Mouse (Mus musculus): ENCODE data around the gene Kctd15.
A peak's percentile ranks its signal among the peaks of the same experiment; 100 is the strongest.

The Kctd15 gene

DNA sequence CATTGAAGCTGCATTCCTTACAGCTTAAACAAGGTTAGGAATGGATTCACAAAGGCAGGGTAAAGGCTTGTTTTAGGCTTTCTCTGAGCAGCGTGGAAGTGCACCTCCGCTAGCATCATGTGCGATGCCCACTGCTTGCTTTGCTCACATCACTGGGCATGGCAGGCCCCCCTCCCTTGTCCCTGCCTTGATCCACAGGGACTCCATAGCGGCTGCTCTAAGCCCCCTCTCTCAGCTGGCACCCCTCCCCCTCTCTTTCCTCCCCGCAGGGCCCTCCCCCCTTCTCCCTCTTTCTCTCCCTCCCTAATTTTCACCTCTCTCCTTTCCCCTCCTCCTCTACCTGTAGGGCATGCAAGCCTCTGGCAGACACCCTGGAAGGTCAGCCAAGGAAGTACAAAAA is 5.7 kb upstream of the Kctd15 start:
- DNase-seq: no peak

DNA sequence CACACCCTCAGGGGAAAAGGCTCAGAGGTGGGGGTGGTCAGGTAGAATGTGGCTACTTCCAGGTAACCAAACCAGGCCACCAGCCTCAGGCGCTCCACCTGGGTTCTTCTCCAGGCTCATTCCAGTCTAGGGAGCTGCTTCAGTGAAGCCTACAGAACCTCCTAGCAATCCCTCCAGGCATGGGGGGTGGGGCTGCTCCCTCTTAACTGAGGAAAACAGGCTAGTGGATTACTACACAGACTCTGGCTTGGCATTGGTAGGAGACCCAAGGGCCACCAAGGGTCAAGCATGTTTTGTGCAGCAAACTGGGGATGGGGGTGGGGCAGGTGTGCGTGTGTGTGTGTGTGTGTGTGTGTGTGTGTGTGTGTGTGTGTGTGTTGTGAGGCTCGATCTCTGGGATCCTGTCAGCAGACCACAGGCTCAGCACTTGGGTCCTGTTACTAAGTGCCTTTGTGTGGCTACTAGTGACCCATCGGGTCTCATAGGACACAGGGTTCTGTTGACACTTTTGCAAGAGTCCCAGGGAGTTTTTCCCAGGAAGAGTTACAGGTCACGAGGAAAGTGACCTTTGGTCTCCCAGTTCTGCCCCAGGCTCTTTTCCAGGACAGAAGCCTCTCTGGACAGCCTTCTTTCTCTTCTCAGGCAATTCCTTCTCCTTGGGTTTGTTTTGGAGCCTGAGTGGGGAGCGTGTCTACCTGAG is 3.0 kb upstream of the Kctd15 start:
- DNase-seq: no peak

DNA sequence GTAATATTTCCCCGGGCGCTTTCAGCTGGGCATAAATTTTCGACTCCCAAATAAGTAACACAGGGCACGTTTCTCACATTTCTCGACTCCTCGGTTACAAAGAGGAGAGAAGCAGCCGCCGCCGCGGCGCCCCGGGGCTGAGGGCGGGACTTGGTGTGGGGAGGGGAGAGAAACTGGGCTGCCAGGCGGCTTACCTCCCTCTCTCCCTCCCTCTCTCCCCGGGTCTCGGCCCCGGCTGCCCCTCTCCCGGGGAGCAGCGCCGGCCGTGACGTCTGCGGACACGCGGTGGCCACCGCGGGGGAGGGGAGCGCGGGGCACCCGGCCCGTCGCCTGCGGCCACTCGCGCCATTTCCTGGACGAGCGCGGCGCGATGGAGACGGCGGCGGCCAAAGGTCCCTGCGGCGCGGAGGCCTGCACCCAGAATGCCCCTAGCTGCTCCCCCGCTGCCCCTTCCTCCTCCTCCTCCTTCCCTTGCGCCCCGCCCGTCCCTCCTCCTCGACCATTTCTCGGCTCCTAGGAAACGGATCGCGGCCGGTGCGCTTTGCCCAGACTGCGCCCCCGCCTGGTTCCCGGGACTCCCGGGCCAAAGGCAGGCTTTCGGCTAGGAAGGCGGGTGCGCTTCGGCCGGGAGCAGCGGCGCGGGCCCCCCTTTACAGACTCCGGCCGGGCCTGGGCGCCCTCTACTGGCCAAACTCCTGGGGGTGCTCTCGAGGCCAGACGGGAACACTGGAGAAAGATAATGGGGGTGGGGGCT is 1.3 kb downstream of the Kctd15 start:
- peak; percentile 93 for DNase-seq

DNA sequence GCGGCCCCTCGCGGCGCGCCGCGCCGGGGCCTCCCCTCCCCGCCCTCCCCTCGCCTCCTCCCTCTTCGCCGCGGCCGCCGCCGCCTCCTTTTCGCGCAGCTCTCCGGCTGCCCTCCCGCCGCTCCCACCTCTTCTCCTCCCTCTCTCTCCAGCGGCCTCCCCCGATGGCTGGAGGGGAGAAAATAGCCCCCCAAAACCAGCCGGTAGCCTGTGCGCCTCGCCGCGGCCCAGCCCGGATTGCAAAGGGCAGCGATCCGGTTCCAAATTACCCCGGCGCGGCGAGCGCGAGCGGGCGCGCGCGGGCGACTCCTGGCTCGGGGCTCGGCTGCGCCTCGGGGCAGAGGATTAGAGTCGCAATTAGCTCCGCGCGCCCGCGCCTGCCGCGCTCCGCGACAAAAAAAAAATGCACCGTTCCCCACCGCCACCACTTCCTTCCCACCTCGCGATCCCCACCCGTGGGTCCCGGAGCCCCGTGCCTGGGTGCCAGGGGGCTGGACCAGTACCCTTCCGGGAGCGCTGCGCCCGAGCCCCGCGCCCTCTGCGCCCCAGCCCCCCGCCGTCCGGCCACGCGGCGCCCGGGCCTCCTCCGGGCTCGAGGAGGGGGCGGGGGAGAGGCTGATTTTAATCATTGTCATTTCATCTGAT is 2.0 kb downstream of the Kctd15 start:
- peak; percentile 50 for DNase-seq

DNA sequence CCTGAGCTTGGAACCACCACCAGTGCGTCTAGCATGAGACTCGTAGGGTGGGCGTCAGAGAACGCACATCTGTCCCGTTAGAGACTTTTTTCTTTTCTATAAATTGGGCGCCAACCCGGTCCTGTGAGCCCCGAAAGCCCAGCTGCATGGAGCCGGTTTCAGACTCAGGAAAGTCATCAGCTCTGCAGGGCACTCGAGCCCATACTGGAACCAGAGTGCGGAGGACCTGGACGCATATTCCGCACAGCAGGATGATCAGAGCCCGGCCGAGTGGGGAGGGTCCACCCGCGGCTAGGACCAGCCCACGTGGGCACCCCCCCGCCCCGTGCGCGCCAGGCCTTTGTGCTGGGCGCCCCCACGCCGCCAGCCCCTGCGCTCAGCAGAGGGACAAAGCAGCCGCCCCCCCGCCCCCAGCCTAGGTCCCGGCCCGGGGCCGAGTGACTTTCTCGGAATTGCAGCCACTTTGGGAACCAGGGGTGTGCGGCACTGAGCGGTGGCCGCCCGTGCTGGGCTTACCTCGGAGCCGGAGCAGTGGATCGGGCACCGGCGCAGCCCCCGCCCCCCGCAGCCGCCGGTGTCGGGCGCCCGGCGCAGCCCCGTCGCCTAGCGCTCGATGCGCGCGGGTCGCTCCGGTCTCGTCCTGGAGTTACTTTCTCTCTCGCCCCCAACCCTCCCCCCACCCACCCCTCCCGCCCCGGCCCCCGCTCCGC is 2.6 kb downstream of the Kctd15 start:
- DNase-seq: peak; percentile 28

DNA sequence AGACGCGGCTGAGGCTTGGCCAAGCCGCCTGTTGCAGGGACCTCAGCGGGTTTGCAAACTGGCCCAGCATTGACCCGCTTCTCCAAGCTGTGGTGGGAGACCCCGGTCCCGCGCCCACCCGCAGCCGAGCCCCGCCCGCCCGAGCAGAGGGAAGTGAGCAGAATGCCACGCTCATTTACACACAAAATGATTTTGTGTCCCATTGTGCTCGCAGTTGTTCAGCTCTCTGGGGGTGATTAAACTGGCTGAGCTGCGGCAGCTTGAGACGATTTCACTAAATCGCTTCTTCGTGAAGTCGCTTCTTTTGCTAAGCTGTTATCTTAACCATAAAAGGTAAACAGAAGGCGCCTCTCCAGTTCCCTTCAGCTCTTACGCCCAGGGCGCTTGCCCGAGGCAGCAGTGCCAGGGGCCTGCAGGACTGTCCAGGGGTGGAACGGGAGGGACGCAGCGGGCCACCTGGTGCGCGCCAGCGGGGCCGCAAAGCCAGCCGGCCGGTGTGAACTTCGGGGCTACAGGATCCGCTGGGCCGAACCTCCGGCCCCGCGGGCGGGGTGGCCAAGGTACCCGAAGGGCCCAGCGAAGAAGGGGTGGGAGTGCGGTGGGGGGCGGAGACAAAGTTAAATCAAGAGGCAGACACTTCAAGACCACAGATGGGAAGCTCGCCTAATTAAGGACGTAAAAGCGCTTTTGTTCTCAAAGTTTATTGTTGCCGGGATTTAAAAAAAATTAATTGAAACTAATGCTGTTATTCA is 3.6 kb downstream of the Kctd15 start:
- DNase-seq: peak; percentile 21

DNA sequence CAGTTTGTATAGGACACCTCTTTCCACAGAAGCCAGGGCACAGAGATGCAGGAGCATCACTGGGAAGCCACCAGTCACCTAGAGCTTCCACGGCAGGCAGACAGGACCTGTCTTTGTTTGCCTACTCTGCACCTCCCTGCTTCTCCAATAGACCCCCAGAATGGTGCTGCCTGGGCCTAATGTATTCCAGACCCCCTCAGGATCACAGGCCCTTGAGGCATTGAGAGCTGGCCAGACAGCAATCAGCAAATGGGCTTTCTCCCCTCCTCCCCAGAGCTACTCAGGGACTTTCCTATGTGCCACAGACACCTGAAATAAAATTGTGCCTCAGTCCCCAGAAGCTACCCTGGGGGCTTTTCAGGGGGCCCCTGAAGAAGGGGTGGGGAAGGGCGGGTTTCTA is 5.2 kb downstream of the Kctd15 start:
- no peak for DNase-seq

DNA sequence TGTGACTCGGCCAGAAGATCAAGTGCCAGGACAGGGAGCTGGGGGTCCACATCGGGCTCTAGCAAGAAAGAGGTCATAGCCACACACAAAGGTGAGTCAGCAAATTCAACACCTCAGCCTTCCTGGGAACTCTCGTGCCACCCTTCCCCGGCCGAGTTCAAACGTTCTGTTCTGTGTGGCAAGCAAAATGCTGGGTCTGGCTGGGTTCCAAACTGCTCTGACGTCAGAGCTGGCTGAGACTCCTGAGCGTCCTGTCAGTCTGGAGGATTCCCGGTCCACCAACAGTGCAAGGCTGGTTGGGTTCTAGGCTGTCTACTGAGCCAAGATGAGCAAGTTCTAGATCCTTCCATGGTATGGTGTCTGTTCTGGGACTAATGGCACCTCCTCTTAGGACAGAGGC is 9.5 kb downstream of the Kctd15 start:
- peak; percentile 70 for DNase-seq

DNA sequence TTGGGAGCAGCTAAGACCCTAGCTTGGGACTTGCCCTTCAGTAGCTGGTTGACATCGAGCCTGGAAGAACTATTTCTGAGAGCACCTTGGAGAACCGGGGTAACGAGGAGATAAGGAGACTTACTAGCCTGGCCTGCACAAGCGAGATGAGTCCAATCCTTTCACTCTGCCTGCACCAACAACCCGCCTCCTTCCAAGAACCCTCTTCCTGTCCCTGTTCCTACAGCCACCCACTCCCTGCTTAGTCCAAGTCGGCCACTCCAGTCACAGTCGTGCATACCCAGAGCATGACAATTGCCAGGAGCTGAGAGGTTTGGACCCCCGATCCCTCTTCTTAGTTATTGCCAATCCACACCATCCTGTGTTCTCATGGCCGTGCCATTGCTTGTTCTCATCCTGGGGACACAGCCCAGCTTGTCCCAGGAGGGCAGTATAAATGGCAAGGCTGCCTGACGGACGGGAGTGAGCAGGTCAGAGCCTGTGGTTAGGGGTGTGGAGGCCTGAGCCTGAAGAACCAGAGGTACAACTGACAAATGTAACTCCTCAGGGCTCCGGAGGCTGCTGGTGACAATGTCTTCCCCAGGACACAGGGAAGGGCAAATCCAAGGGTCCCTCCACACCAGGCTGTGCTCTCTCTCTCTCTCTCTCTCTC is 10.3 kb downstream of the Kctd15 start:
- no peak for DNase-seq

DNA sequence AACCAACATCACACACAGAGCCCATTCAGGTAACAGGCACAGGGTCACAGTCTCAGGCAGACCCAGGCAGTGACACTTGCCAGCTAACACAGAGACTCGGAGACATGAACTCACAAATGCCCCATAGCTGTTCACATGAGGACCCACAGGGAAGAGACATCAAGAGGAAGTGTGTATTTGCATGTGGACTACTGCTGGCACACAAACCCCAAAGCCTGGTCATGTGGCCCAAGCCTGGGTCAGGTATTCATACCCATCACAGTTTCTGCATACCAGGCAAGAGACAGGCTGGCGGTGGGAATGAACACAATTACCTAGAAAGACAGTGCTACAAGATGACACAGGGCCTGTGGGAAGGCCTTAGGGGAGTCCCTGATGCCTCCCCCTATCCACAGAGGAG is 10.9 kb downstream of the Kctd15 start:
- DNase-seq: no peak

DNA sequence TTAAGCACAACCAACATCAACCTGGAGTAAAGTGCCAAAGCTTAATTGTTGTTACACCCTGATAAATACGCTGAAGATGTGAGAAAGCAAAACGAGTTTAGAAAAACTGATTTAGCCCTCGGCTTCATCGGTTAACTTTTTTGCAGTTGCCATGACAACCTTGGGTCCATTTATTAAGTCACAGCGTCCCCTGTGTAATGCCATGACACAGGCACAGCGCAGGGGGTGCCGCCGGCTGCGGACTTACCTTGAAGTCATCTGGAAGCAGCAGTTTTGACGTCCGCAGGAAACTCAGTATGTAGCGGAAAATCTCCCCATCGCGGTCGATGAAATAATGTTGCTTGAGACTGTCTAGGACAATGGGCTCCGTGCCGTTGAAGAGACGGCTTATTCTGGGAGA is 11.9 kb downstream of the Kctd15 start:
- DNase-seq: no peak

DNA sequence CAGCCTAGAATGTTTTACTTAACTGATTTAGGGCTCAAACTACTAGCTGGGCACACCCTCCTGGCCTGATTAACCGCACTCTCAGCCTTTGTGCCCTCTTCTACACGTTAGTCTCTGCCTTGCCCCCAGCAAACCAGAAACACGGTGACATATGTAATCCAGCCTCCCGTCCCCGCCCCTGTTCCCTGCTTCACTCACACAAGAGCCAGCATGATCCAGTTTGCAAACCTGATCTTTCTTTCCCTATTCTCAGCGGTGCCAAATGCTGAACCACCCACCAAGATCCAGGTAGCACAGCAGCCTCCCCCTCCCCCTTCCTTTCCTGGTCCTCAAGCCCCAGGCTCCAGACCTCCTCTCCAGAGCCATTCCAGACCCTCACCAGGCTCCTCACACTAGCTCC is 13.2 kb downstream of the Kctd15 start:
- DNase-seq: no peak

DNA sequence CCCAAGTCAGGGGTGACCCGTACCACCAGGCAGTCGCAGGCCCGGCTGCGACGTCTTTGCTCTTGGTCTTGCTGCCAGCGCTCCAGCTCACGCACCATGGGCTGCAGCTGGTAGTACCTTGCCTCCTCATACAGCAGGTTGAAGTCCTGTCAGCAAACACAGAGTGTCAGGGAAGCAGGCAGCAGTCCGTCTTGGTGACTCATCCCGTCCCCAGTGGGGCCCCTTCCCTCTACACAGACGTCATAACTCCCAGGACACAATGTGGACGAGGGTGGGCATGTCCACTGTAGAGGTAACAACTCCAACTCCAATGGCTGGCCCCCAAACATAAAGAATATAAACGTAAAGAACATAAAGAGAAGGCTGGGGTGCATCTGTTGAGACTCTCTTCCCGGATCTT is 14.6 kb downstream of the Kctd15 start:
- DNase-seq: no peak

DNA sequence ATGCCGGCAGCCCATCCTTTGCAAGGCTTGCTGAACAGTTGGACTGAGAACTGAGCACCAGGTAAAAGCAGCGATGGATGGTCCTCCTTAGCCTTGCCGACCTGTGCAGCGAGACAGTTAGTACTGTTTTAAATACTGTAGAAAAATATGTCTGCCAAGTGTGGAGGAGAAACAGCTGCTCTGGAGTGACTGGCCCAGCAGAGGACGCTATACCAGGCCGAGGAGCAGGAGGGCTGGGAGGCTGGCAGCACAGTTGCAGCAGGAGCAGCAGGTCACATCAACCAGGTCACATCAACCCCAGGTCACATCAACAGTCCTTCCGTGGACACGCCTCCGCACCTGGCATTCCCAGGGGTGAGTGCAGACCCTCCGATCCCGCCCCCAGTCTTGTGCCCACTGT is 16.7 kb downstream of the Kctd15 start:
- no peak for DNase-seq

DNA sequence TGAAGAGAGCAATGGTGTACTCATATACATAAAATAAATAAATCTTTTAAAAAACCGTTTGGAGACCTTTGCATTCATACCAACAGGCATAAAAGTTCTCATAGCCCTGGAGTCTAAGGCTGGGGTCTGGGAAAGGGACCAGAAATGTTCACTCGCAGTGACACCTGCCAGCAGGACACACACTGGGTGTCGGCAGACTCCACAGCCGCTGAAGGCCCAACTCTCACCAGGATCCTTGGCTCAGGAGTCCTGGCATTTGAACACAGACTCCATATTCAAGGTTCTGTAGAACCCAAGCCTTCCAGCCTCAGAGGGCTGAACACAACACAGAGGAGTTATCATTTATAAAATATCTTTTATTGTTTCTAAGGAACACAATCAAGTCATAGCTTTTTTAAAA is 19.9 kb downstream of the Kctd15 start:
- no peak for DNase-seq

DNA sequence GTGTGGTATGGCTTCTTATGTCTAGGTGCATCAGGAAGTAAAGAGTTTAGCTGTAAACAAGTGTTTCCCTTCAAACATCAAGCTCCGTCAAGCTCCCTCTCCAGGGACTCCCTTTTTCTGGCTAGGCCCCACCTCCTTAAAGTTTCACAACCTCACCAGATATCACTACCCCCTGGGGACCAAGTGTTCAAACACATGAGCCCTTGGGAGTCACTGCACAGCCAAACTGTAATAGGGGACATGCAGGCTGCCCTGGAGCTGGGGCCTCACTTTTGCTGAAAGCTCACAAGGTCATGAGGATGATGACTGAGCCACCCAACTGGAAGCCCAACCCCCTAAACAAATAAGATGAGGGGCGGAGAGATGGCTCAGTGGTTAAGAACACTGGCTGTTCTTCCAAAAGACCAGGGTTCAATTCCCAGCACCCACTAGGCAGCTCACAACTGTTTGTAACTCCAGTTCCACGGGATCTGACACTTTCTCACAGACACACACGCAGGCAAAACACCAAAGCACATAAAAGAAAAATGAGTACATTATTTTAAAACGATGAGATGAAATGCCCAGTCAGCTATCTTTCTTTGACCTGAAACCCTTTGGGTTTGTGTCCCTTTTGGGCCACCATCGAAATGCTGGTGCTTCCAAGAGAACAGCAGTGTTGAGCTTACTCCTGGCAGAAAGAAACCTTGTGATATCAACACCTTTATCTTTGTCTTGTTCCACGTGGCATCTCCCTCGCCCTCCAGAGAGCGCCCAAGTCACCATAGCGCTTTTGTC is 23.4 kb downstream of the Kctd15 start:
- DNase-seq: no peak

DNA sequence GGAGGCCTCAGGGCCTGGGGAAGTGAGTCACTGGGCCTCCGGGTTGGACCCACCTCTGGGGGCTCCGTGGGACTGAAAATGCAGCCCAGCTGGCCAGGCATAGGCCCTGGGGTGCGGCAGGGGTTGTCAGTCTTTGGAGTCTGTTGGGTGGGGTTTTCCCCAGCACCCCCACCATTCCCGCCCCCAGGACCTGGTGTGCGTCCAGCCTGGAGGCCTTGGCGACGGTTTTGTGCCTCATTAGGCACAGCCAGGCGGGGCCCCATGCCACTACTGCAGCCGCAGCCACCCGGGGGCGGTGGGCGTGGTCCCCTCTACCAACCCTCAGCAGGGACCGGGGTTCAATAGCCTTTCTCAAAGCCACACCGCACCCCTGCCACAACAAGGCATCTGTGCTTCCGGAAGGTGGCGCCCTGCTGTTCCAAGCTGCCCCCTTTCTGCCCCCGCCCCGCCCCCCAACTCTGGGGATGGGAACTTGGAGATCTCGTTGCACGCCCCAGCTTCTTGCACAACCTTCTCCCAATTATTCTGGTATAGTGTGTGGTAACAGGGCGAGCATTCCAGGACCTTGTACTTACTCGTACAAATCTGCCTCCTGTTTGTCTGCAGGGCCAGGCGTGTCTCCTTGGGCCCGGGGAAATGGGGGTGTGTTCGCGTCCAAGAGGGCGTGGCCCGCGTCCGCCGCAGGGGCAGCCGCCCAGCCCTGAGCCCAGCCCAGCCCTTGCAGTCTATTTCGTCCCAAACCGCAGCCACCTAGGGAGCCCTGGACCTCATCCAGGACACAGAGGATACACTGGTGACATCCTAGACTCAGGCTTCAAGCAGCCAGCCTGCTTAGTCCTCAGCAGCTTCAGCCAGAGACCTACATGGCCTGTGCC is 26.1 kb downstream of the Kctd15 start:
- DNase-seq: peak; percentile 80

DNA sequence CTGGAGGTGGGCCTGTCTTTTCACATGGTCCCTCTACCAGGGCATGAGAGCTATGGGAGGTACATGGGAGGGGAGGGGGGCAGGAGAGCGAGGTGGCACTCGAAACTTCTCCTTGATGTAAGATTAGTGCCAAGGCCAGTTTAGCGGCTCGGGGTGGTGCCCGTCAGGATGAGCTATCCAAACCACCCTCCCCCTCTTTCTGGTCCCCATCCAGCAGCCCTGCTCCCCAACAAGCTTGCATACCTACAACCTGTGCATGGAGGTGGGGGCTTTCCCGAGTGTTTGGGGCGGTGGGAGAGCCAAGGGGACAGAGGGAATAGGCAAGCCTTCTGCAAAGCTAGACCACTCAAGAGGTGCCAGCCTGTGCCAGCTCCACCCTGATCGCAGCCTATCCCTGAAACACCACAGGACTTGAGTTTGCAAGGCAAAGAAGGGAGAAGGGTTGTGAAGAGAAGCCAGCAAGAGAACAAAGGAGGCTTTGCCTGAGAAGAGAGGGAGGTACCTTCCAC is 26.8 kb downstream of the Kctd15 start:
- no peak for DNase-seq

DNA sequence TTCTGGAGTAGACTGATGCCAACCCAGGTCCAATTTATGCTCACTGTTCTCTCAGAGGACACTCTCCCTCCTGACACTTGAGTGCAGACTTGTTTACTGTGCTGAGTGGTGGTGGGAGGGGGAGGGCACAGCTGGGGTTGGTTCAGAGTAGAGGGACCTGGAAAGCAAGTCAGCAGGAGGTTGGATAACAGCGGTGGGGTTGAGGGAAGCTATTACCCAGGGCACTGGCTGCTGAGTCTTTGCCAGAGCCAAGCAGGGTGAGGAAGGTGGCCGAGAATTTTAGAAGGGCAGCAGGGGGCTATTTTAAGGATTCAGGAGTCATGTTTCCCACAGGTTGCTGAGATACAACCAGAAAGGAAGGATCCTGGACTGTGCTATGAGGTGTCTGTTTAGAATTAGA is 36.1 kb downstream of the Kctd15 start:
- no peak for DNase-seq

Measured in lung, postnatal 14 days (tissue).